10 mouse cellular contexts compared by ENCODE assay signal in genomic region chr13:60674911-60675310, GRCm38 (mm10).
A peak's percentile ranks its signal among the peaks of the same experiment; 100 is the strongest.
DNase-seq lines count a peak whose midpoint lies in the region; ATAC-seq and TF ChIP-seq lines count a peak whose summit lies in the region.
"Had no signal": no experiment of that assay in that cellular context is flagged by ENCODE, and none has a peak within 500 bp of the region (broad histone marks: within the 10 kb centered on the region; RNA-seq: fewer than 3 reads in every experiment).

No protein-coding gene starts in this region.

- H3K9me3 ChIP-seq in heart, embryonic 11.5 days (replicated peaks; ENCODE audit: control insufficient read depth, low read length): no peaks in the 10 kb centered on the region
- H3K9me3 ChIP-seq in heart, embryonic 15.5 days (replicated peaks): no peaks in the 10 kb centered on the region

- no peaks in the 10 kb centered on the region for H3K27me3 ChIP-seq in heart, adult 2 months (ENCODE audit: control insufficient read depth, insufficient read depth, low read length)
- H3K27me3 ChIP-seq in heart, embryonic 11.5 days (ENCODE audit: control insufficient read depth, insufficient read depth, low read length): no peaks in the 10 kb centered on the region
- H3K27me3 ChIP-seq in heart, embryonic 15.5 days: no peaks in the 10 kb centered on the region
- H3K27me3 ChIP-seq: megakaryocyte, embryonic 14.5 days had no signal

- intact Hi-C loops in heart, adult 2 months (cut with DNase I): loop anchor here (5.0 kb wide), 1 partner anchor 37 kb away; no protein-coding TSS in a partner anchor

- no peak overlapping the region for H3K4me2 ChIP-seq in heart, embryonic 11.5 days
- H3K4me2 ChIP-seq in heart, embryonic 15.5 days: peak overlapping the region; percentile 26; the same call in 1 of the 2 replicates

- no peak overlapping the region for H3K4me3 ChIP-seq in heart, adult 2 months
- no peak overlapping the region for H3K4me3 ChIP-seq in heart, embryonic 11.5 days (ENCODE audit: low read depth, low read length)
- no peak overlapping the region for H3K4me3 ChIP-seq in heart, embryonic 15.5 days

- 0 out of 2 replicates have a peak, but pooled peaks cover 2% of the 10 kb centered on the region for H3K79me2 ChIP-seq in heart, adult 2 months (replicated peaks; ENCODE audit: control insufficient read depth, insufficient read depth, low read length)

- peaks cover 6% of the 10 kb centered on the region for H3K36me3 ChIP-seq in heart, adult 2 months (ENCODE audit: control insufficient read depth, insufficient read depth, low read length)
- H3K36me3 ChIP-seq in heart, embryonic 11.5 days (ENCODE audit: control insufficient read depth, insufficient read depth, low read length): no peaks in the 10 kb centered on the region; the same call in 1 of the 2 replicates
- no peaks in the 10 kb centered on the region for H3K36me3 ChIP-seq in heart, embryonic 15.5 days

- H3K4me1 ChIP-seq in heart, adult 2 months (ENCODE audit: control insufficient read depth, insufficient read depth, low read length): peaks cover 15% of the 10 kb centered on the region
- peaks cover 42% of the 10 kb centered on the region for H3K4me1 ChIP-seq in heart, embryonic 11.5 days (ENCODE audit: control insufficient read depth, insufficient read depth, low read length)
- H3K4me1 ChIP-seq in heart, embryonic 15.5 days (replicated peaks): peaks cover 36% of the 10 kb centered on the region

- peak overlapping the region; percentile 38; the same call in 1 of the 2 replicates for H3K27ac ChIP-seq in heart, adult 2 months
- H3K27ac ChIP-seq in heart, embryonic 11.5 days (ENCODE audit: low read depth, low read length): no peak overlapping the region
- peak overlapping the region; percentile 20; the same call in 1 of the 2 replicates for H3K27ac ChIP-seq in heart, embryonic 15.5 days

- ATAC-seq in heart, embryonic 11.5 days (replicated peaks; ENCODE audit: insufficient number of reproducible peaks, low FRiP score, low TSS enrichment): no peak
- ATAC-seq in heart, embryonic 15.5 days (replicated peaks; ENCODE audit: insufficient number of reproducible peaks, insufficient read depth, low FRiP score, low read depth): no peak
- 0 out of 2 replicates have a peak, but pooled peaks have one; percentile 14 for ATAC-seq in megakaryocyte-erythroid progenitor cell, adult 5-6 weeks (replicated peaks; ENCODE audit: low FRiP score, low TSS enrichment, poor library complexity, severe bottlenecking)
- no peak for ATAC-seq in megakaryocyte, adult 5-6 weeks (ENCODE audit: poor library complexity, severe bottlenecking)

- 23% methylated on average over 9 of the region's 9 CpGs for WGBS in heart, adult 2 months
- WGBS in heart, embryonic 11.5 days (ENCODE audit: insufficient replicate concordance): 36% methylated on average over 9 of the region's 9 CpGs
- WGBS in heart, embryonic 15.5 days: 27% methylated on average over 9 of the region's 9 CpGs

- no peak overlapping the region for H3K9ac ChIP-seq in heart, adult 2 months (ENCODE audit: low read depth, low read length)
- H3K9ac ChIP-seq in heart, embryonic 11.5 days (ENCODE audit: low read depth, low read length): no peak overlapping the region
- no peak overlapping the region for H3K9ac ChIP-seq in heart, embryonic 15.5 days

- TF ChIP-seq EP300 in heart, adult 2 months (IDR thresholded peaks at IDR 0.05; ENCODE audit: insufficient read depth, low read depth, low read length): no peak

- peak in 1 of 2 experiments; percentile 35 for DNase-seq in heart, adult 2 months
- peak; percentile 78 to 91 for DNase-seq in kidney, postnatal 36 days
- no peak for DNase-seq in frontal cortex, postnatal 14 days (ENCODE audit: low spot score in 2 of 2)
- DNase-seq in layer of hippocampus, postnatal 10 days (ENCODE audit: low spot score in 2 of 2): no peak
- DNase-seq: cerebellum, postnatal 10 days had no signal

- TF ChIP-seq POLR2A in heart, adult 2 months (IDR thresholded peaks at IDR 0.05; ENCODE audit: insufficient read depth, low read depth, low read length): no peak

- no peak for TF ChIP-seq CTCF in heart, adult 2 months (IDR thresholded peaks at IDR 0.05)

Comparison
In these comparisons a context has a peak if more than half of its experiments do, and no peak if none do; other contexts are left out.
1. DNase-seq: peak in kidney, postnatal 36 days (2 of 2); none in frontal cortex, postnatal 14 days (0 of 2) and layer of hippocampus, postnatal 10 days (0 of 2).